Mouse (Mus musculus) 3134 (cell line): ENCODE measurements around the gene Tmem144.
"Not testable (repeated sequence)": the region's sequence is repeated elsewhere in the genome, so short reads cannot be mapped to it uniquely, and the experiment has no call there.

ENCODE experiments used
- DNase-seq: peaks from one replicate; pipeline ENCODE4 v3.0.0-alpha.2; 2011; ENCODE audit warnings: low spot score; ENCODE audit not compliant: insufficient read length; ENCODE audit errors: extremely low read depth

Gene Tmem144

GRCm38 (mm10) chr3:79811632-79812031 lies 40.9 kb downstream of the Tmem144 start:
- no peak for DNase-seq

- no peak for DNase-seq
Observed at GRCm38 (mm10) chr3:79810563-79810962, 42.0 kb downstream of the Tmem144 start.

- DNase-seq = no peak
Observed at GRCm38 (mm10) chr3:79809180-79809567, 43.4 kb downstream of the Tmem144 start.

GRCm38 (mm10) chr3:79808530-79809179 lies 43.9 kb downstream of the Tmem144 start:
- DNase-seq = no peak

GRCm38 (mm10) chr3:79800761-79801160 lies 51.8 kb downstream of the Tmem144 start:
- DNase-seq = not testable (repeated sequence)

GRCm38 (mm10) chr3:79792307-79792706 lies 60.3 kb downstream of the Tmem144 start:
- DNase-seq = no peak

- DNase-seq = no peak
Observed at GRCm38 (mm10) chr3:79790324-79790723, 62.2 kb downstream of the Tmem144 start.

GRCm38 (mm10) chr3:79789554-79789953 lies 63.0 kb downstream of the Tmem144 start:
- DNase-seq = no peak

- DNase-seq = no peak
Observed at GRCm38 (mm10) chr3:79788959-79789358, 63.6 kb downstream of the Tmem144 start.

GRCm38 (mm10) chr3:79784362-79784736 lies 68.2 kb downstream of the Tmem144 start:
- no peak for DNase-seq

- no peak for DNase-seq
Observed at GRCm38 (mm10) chr3:79783630-79784361, 68.8 kb downstream of the Tmem144 start.

GRCm38 (mm10) chr3:79772701-79773100 lies 79.9 kb downstream of the Tmem144 start:
- no peak for DNase-seq
